17 mouse cellular contexts compared by ENCODE assay signal in the genomic region with DNA sequence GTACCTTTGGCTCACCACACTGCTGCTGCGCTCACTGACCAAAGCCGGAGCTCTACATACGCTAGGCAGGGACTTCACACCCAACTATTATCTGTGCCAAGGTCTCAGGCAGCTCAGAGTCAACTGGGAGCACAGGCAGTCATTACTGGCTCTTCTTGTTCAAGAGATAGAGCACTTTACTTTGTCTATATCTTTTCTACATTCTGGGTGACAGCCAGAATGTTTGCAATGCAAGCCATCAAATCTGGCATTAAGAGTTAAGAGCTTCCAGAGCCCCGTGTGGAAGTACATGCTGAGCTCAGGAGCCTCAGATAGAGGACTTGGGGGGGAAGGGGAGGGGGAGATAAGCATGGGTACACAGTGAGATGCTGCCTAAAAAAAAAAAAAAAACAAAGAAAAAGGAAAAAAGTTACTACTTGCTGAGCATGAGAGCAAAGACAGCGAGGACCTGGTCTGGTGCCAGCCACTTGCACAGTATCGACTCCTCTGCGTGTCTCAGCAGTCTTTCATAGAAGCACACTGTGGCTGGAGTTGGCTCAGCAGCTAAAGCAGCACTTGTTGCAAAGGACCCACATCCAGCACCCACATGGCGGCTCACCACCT. TPM values are rescaled to one million over a fixed set of nuclear protein-coding genes. Genes with fewer than 3 reads are reported as not detected.
DNase-seq lines count a peak whose midpoint lies in the region; ATAC-seq and TF ChIP-seq lines count a peak whose summit lies in the region.
"Had no signal": no experiment of that assay in that cellular context is flagged by ENCODE, and none has a peak within 500 bp of the region (broad histone marks: within the 10 kb centered on the region; RNA-seq: fewer than 3 reads in every experiment).

No protein-coding gene starts in this region.

- H3K4me3 ChIP-seq in lung, adult 2 months (replicated peaks; ENCODE audit: extremely low read depth, low read depth, low read length): no peak overlapping the region
- H3K4me3 ChIP-seq in heart, embryonic 12.5 days: no peak overlapping the region
- no peak overlapping the region for H3K4me3 ChIP-seq in embryonic facial prominence, embryonic 10.5 days
- H3K4me3 ChIP-seq: embryonic facial prominence, embryonic 13.5 days; hindbrain, embryonic 12.5 days had no signal

- no peak for TF ChIP-seq CTCF in lung, adult 2 months (IDR thresholded peaks at IDR 0.05; ENCODE audit: insufficient read depth, low read length)

- no peak for TF ChIP-seq POLR2A in lung, adult 2 months (IDR thresholded peaks at IDR 0.05; ENCODE audit: borderline replicate concordance, extremely low read depth, low read depth, low read length)

- ATAC-seq in heart, embryonic 12.5 days (ENCODE audit: insufficient number of reproducible peaks, low FRiP score): no peak
- peak; percentile 92 for ATAC-seq in megakaryocyte-erythroid progenitor cell, adult 5-6 weeks (replicated peaks; ENCODE audit: low FRiP score, low TSS enrichment, poor library complexity, severe bottlenecking)
- ATAC-seq: intestine, postnatal 0 days; lung, postnatal 0 days had no signal

- no peak overlapping the region for H3K9ac ChIP-seq in heart, embryonic 12.5 days
- H3K9ac ChIP-seq: embryonic facial prominence, embryonic 13.5 days; hindbrain, embryonic 12.5 days had no signal

- peaks cover 11% of the 10 kb centered on the region for H3K9me3 ChIP-seq in heart, embryonic 12.5 days (replicated peaks)
- H3K9me3 ChIP-seq in embryonic facial prominence, embryonic 10.5 days: peaks cover 5% of the 10 kb centered on the region; the same call in 1 of the 2 replicates
- H3K9me3 ChIP-seq: embryonic facial prominence, embryonic 13.5 days had no signal

- no peak overlapping the region for H3K4me2 ChIP-seq in heart, embryonic 12.5 days
- H3K4me2 ChIP-seq: embryonic facial prominence, embryonic 13.5 days; hindbrain, embryonic 12.5 days had no signal

- H3K36me3 ChIP-seq in heart, embryonic 12.5 days: peaks cover 81% of the 10 kb centered on the region
- peaks cover 93% of the 10 kb centered on the region for H3K36me3 ChIP-seq in embryonic facial prominence, embryonic 10.5 days (replicated peaks)

- H3K27ac ChIP-seq in heart, embryonic 12.5 days (ENCODE audit: poor library complexity, severe bottlenecking): peak overlapping the region; percentile 52; the same call in 1 of the 2 replicates
- no peak overlapping the region for H3K27ac ChIP-seq in embryonic facial prominence, embryonic 10.5 days (replicated peaks)
- H3K27ac ChIP-seq: embryonic facial prominence, embryonic 13.5 days; hindbrain, embryonic 12.5 days had no signal

- DNase-seq in lung, postnatal 10 days: peak; percentile 34
- no peak for DNase-seq in lung, adult 2 months
- DNase-seq in adrenal gland, postnatal 14 days: peak; percentile 73
- no peak for DNase-seq in embryonic facial prominence, embryonic 10.5 days (ENCODE audit: low spot score)
- DNase-seq in layer of hippocampus, postnatal 36 days: no peak
- DNase-seq: cerebellum, adult 9-10 months; kidney, postnatal 4 days; liver; midbrain, embryonic 14.5 days; right cerebral cortex, postnatal 14 days; thymus, postnatal 36 days had no signal

- no peaks in the 10 kb centered on the region for H3K27me3 ChIP-seq in heart, embryonic 12.5 days (replicated peaks)
- H3K27me3 ChIP-seq in embryonic facial prominence, embryonic 10.5 days (replicated peaks; ENCODE audit: low read depth, poor library complexity, severe bottlenecking): no peaks in the 10 kb centered on the region
- H3K27me3 ChIP-seq: embryonic facial prominence, embryonic 13.5 days; hindbrain, embryonic 12.5 days had no signal

- H3K4me1 ChIP-seq in lung, adult 2 months (ENCODE audit: control insufficient read depth, insufficient read depth, low read length): no peaks in the 10 kb centered on the region
- H3K4me1 ChIP-seq in heart, embryonic 12.5 days (replicated peaks): peaks cover 18% of the 10 kb centered on the region
- H3K4me1 ChIP-seq in embryonic facial prominence, embryonic 10.5 days: no peaks in the 10 kb centered on the region
- H3K4me1 ChIP-seq: embryonic facial prominence, embryonic 13.5 days; hindbrain, embryonic 12.5 days had no signal

- WGBS in lung, adult 2 months: 75% methylated on average over 8 of the region's 8 CpGs
- WGBS in heart, embryonic 12.5 days: 49% methylated on average over 8 of the region's 8 CpGs
- WGBS in embryonic facial prominence, embryonic 10.5 days: 92% methylated on average over 8 of the region's 8 CpGs

RNA-seq across cellular contexts. Expression of gene Msto1, which starts 10.3 kb away (rescaled TPM):
- polyA plus RNA-seq in lung, adult 2 months (2012; rRNA removed): 24.7 and 33.7 TPM in 2 replicates
- 23.6 and 25.6 TPM in 2 replicates for total RNA-seq in adrenal gland, postnatal 14 days (2021)
- 48.9 and 52.4 TPM in 2 replicates for polyA plus RNA-seq in heart, embryonic 12.5 days (2016; fragmentation: Nextera tagmentation; extraction: Ambion mirVana)
- total RNA-seq in megakaryocyte-erythroid progenitor cell, adult 5-6 weeks (2014; fragmentation: Nextera tagmentation): 23.7 and 36.2 TPM in 2 replicates
- 30.0 and 33.5 TPM in 2 replicates for total RNA-seq in megakaryocyte-erythroid progenitor cell, adult 5-6 weeks (2017)
- polyA plus RNA-seq in embryonic facial prominence, embryonic 10.5 days (2016; fragmentation: Nextera tagmentation; extraction: Ambion mirVana): 63.0 and 64.9 TPM in 2 replicates
- total RNA-seq in layer of hippocampus, postnatal 36 days (2021): 10 to 100 TPM; 22.0 to 22.1 TPM

RNA-seq across cellular contexts. Expression of gene Ash1l, which starts 26.3 kb away (rescaled TPM):
- 7.4 and 11.7 TPM in 2 replicates for polyA plus RNA-seq in lung, adult 2 months (2012; rRNA removed)
- total RNA-seq in adrenal gland, postnatal 14 days (2021): 47.5 and 47.6 TPM in 2 replicates
- polyA plus RNA-seq in heart, embryonic 12.5 days (2016; fragmentation: Nextera tagmentation; extraction: Ambion mirVana): 15.9 and 17.2 TPM in 2 replicates
- 41.9 and 49.7 TPM in 2 replicates for total RNA-seq in megakaryocyte-erythroid progenitor cell, adult 5-6 weeks (2014; fragmentation: Nextera tagmentation)
- 22.7 and 25.0 TPM in 2 replicates for total RNA-seq in megakaryocyte-erythroid progenitor cell, adult 5-6 weeks (2017)
- polyA plus RNA-seq in embryonic facial prominence, embryonic 10.5 days (2016; fragmentation: Nextera tagmentation; extraction: Ambion mirVana): 14.9 and 16.3 TPM in 2 replicates
- 10 to 100 TPM; 83.5 to 90.8 TPM for total RNA-seq in layer of hippocampus, postnatal 36 days (2021)

RNA-seq across cellular contexts. Expression of gene Dap3, which starts 26.9 kb away (rescaled TPM):
- polyA plus RNA-seq in lung, adult 2 months (2012; rRNA removed): 23.5 and 28.9 TPM in 2 replicates
- 116 TPM in 2 replicates for total RNA-seq in adrenal gland, postnatal 14 days (2021)
- polyA plus RNA-seq in heart, embryonic 12.5 days (2016; fragmentation: Nextera tagmentation; extraction: Ambion mirVana): 141 and 146 TPM in 2 replicates
- total RNA-seq in megakaryocyte-erythroid progenitor cell, adult 5-6 weeks (2014; fragmentation: Nextera tagmentation): 226 and 303 TPM in 2 replicates
- total RNA-seq in megakaryocyte-erythroid progenitor cell, adult 5-6 weeks (2017): 98.3 and 153 TPM in 2 replicates
- polyA plus RNA-seq in embryonic facial prominence, embryonic 10.5 days (2016; fragmentation: Nextera tagmentation; extraction: Ambion mirVana): 142 and 145 TPM in 2 replicates
- 100 to 1,000 TPM; 112 to 118 TPM for total RNA-seq in layer of hippocampus, postnatal 36 days (2021)

Comparison
In these comparisons a context has a peak if more than half of its experiments do, and no peak if none do; other contexts are left out.
1. DNase-seq: peak in lung, postnatal 10 days (single experiment) and adrenal gland, postnatal 14 days (single experiment); none in lung, adult 2 months (single experiment), embryonic facial prominence, embryonic 10.5 days (single experiment) and layer of hippocampus, postnatal 36 days (0 of 2).